Mouse (Mus musculus) right cerebral cortex, postnatal 14 days (tissue): Measurements from ENCODE around the gene Fam126a.

Source experiments
- DNase-seq: peaks from one replicate; pipeline ENCODE4 v3.0.0; 2022

Fam126a gene

DNA sequence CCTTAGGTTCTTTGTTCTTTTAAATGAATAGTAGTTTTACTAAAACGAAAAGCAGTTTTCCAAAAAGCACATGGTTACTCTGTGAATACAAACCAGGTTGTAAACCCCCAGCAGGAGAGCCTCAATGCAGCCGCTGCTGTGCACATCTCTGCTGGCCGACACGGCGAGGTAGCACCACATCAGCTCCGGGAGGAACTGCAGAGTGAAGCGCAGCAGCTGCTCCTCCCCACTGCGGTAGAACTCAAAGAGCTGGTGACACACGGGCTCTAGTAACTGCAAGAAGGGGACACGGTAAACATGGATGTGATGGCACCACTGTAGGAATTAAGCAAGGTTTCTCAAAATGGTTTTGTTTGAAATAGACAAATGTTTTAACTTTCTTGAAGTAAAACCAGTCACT lies 42.7 kb downstream of the Fam126a start:
- no peak for DNase-seq

DNA sequence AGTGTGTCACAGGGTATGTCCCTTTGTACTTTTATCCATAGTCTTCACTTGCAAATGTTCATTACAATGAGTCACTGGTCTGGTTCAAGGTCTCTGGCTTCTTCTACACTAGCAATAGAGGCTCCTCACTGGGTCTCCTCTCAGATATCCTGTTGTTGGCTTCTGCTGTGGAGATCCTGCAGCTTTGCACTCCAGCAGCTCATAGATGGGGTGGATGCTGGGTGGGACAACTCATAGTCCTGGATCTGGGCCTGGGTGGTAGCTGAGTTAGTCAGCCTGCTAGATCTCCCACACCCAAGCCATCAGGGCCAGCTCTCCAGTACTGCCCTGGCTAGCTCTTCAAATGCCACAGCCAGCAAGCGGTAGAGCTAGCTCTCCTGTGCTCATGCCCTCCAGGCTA lies 48.4 kb downstream of the Fam126a start:
- no peak for DNase-seq

DNA sequence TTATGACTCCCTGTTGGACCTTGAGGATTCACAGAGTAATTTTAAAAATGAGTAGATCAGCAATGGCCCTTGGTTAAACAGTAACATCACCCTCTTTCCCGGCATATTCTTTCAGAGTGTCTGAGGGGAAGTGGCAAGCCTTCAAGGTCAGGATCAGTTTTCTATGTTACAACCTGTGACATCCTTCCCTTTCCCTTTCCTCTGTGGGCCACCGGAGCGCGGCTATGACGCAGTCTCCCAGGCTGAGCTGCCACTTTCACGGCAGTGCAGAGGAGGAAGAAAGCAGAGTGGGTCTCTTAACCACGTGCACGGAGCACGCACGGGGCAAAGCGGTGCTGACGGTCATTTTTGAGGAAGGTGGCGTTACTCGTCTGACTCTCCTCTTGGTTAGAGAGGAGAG lies 52.0 kb downstream of the Fam126a start:
- DNase-seq, result no peak

DNA sequence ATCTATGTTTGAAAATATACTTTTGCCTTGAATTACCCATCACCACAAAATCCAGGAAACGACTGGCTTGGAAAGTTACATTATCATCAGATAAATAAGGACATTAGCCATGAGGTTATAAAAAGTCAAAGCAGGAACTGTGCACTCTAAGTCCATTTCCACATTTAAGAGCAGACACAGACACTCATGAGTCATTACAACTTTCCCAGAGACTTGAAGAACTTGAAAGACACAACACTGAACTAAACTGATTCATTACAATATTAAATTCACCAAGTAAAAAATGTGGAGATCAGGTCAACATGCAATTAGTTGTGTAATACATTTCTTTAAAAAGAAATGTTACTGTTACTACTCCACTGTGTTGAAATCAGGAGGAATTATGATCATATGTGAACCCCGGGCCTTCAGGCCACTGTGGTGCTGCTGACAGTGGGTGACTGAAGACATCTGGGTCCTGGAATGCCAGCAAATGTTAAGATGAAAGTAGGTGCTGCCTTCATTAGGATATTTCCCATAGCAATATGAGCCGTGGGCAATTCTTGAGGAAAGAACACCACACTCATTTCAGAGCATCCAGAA lies 55.4 kb downstream of the Fam126a start:
- no peak for DNase-seq

DNA sequence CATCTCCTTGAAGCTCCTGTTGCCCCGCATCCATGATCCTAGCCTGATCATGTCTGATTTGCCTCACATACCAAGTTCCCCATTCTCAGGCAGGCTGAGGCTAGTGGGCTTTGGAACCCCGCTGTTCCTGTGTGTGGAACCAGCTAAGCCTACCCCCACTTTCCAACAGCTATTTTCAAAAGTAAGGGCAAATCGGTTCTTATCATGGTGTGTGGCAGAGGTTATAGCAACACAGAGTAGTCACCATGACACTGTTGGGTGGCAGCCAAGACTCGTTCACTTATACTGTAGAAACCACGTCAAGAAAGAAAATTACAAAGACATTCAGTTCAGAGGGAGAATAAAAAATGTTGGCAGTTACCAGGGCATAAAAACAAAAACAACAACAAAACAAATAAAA lies 62.8 kb downstream of the Fam126a start:
- no peak for DNase-seq

DNA sequence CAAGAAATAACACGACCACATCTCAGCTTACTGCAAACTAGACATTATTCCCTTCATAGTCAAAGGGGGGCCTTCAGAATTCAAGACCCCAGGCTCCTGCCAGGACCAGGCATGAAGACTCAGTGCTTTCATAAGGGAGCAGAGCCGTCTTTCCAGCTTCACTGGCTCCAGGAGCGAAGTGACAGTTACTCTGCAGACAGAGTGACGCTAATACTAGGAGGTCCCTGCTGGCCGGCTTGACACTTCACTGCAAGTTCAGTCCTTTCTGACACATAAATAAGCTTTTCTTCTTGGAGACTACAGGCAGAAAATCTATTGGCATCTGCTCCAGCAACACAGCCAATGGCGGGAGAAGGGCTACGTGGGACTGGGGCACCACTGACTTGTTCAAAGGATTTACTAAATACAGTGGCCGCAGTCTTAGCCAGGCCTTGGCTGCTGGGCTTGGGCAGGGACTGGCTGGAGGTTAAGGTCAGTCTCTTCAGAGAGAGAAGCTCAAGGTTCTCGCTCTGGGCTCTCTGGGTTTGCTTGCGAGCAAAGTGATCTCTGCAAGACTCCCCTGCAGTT lies 65.8 kb downstream of the Fam126a start:
- no peak for DNase-seq

DNA sequence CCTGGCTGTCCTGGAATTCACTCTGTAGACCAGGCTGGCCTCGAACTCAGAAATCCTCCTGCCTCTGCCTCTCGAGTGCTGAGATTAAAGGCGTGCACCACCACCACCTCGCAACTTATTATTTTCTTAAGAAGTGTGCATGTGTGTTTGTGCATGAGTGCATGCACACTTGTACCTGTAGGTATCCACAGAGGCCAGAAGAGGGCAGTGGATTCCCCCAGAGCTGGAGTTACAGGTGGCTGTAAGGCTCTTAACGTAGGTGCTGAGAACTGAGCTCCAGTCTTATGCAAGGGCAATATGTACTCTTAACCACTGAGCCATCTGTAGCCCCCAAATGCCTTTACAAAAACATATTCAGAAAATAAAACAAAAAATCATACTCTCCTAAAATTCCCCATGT lies 77.4 kb downstream of the Fam126a start:
- no peak for DNase-seq

DNA sequence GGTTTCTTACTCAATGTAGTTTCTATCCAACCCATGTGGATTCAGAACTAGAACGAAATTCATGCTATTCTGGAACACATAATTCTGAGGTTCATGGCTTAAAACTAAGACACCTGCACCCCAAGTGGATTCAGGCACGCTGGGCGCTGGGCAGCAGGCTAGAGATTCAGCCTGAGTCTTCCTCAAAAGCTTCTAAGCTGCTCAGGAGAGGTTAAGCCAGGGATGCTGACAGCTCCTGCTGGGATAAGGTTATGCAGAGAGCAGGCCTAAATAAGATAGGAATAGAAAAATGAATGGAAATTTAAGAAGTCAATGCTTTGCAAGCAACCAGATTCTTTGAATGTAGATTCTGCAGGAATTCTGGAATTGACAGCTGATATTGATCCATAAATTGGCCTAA lies 82.4 kb downstream of the Fam126a start:
- DNase-seq, result no peak

DNA sequence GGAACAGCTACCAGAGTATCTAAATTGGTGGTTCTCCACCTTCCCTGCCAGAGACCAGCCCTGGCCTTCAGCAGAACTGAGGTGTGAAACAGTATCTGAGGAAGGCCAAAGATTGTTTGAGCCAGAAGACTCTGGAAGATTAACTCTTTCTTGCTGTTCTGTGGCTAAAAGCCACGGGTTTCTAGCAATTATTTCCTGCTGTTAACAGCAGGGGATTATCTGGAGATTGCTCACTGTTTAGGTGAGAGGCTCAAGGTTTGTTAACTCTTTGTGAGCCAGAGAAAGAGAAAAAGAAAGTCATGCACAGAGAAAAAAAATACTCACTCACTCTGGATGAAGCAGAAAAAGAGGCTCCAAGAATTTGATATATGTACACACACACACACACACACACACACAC lies 85.4 kb downstream of the Fam126a start:
- DNase-seq, result no peak

DNA sequence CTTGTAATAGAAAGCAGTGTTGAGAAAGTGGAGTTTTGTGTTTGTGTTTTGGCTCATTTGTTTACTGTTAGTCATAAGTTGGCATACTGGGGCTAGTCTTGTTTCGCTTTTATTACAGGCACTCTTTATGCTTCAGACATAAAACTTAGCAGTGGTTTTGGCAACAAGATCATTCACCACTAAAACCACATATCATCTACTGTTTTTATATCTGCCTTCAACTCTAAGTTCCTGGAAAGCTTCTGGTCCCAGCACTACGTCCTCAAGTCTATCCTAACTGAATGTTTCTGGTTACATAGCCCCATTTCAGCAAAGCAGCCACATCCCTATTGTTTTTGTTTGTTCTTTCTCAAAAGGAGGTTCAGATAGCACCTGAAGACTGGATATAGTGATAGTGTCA lies 87.0 kb downstream of the Fam126a start:
- no peak for DNase-seq

DNA sequence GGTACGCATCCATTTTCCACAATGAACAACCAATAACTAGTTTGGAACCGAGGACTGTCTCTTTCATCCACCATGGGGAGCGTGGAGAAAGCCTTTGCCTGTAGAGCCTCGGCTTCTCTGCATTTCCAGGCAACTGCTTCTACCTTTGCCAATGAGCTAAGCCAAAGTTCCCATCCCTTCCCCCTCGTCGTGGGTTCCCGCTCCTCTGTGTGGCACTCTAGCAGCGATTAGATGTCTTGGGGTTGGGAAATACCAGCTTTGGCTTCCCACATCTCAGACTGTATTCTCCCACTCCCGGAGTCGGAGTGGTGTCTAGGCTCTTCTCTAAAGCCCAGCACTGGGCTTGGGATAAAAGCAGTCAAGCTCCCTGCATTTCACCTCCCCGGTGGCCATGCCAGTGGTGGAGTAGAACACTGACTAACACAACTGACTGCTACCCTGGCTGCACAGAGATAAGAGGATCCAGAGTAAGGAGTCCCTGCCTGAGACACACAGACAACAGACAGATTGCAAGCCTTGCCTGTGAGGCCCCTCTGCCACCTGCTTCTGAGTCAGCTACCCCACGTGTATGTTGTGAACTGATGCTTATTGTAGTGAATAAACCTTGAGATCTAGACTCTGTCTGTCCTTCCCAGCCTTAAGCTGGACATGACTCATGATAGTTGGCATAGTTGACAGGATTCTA lies 106.9 kb downstream of the Fam126a start:
- DNase-seq, result no peak

DNA sequence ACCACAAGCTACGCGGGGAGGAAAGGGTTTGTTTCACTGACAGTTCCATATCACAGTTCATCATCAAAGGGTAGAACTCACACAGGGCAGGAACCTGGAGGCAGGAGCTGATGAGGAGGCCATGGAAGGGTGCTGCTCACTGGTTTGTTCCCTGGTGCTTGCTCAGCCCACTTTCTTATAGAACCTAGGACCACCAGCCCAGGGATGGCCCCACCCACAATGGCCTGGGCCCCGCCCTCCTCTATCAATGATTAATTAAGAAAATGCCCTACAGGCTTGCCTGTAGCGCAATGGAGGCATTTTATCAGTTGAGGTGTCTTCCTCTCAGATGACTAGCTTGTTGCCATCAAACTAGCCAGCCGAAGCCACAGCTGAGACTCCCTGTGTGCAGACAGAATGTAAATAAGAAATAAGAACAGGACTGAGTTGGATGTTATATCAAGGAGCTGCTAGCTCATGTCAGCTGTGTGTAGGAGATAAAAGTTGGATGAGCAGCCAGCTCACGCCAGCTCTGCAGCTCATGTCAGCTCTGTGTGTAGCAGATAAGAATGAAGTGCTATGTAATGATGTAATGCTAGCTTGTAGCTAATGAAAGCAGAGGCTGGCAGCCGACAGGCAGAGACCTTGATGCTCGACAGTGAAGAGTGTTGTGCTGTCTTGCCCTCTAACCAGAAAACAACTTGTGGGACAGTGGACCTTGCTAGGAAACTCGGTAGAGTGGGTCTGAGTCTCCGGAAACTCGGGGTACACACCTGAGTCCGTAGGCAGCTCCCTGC lies 107.8 kb downstream of the Fam126a start:
- DNase-seq, result no peak

DNA sequence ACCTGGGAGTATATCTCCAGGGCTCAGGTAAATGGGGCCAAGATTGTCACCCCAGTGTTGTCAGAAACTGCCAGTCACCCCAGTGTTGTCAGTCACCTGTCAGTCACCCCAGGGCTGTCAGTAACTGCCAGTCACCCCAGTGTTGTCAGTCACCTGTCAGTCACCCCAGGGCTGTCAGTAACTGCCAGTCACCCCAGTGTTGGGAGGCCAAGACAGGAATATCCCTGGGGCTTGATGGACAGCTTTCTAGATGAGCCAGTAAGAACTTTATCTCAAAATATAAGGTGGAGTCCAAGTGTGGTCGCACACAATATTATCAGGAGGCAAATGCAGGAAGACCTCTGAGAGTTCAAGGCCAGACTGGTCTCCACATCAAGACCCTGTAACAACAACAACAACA lies 109.2 kb downstream of the Fam126a start:
- DNase-seq, result no peak

DNA sequence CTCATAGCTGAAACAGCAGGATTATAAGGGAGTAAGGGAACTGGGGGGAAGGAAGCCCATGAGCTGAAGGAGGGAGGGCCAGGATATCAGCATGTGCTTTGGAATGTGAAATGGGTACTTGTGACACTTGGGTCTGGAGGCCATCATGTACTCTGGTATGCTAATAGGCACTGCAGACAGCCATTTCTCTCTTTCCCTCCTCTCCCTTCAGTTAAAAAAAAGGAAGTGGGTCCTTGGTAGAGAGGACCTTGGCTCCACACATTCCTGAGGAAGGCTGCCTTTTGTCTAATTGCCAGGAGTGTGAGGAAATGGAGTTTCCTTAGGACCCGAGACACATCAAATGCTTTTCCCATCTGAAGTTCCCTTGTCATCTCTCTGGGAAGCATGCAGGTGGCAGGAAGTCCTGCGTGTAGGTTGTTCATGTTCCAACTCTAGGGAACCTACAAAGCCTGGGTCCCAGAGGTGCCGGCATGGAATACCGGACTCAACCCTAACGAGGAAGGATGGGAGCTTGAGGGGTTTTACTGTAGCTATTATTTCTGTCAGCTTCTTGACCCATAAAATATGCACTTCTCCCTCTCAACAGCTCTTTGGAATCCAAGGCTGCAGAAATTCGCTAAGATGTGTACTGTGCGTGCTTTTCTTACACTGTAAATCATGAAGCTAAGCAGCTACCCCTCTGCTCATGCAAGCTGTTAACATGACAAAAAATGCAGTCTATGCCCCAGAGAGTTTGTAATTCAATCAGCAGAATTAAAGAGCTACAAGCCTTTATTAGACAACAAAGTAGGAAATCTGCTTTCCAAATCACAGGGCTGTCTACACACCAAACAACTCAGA lies 110.4 kb downstream of the Fam126a start:
- DNase-seq, result no peak

DNA sequence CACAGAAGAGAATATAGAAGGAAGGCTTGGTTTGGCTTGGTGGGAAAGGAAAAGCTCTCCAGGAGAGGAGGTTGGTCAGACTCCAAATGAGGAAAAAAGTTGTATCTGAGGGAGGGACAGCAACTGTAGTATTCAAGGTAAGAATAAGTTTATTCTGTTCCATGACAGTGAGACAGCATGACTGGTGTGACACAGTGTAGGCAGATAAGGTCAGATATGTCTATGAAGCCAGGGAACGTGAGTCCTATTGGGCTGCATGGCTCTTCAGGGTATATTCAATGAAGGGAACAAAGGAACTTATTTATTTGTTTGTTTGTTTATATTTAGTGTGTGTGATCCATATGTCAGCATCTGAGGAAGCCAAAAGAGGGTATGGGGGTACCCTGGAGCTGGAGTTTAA lies 113.2 kb downstream of the Fam126a start:
- DNase-seq, result no peak

DNA sequence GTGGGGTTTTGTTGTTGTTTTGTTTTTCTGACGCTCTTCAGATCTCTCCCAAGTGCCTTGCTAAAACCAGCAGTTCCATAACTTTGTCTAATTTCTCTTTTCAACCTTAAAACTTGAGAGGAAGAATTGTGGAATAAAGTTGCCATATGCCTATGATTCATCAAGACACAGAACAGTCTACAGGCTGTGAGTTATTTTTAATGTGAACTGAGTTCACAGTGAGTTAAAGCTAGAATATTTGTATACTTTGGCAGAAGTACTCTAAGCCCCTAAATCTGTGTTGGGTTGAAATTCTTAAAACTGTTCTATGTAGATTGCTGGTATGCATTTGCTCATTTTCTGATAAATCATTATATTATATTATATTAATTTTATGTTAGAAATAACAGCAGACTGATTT lies 118.9 kb downstream of the Fam126a start:
- no peak for DNase-seq

DNA sequence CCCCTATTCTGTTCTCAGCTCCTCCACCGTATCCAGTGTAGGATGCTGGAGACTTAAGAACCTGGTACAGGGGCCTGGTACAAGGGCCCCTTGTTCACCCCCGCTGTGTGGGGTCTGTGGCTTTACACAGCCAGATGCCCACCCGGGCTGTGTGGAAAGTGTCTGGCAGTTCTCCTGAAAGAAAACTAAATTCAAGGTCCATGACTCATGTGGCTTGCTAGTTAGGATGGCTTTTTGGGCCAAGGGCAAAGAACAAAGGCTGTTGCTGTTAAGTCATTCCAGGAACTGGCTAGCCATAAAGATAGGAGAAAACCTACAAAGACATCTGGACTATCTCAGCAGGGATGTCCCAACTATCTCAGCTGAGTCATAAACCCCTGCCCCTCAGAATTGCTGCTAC lies 121.2 kb downstream of the Fam126a start:
- DNase-seq, result no peak

DNA sequence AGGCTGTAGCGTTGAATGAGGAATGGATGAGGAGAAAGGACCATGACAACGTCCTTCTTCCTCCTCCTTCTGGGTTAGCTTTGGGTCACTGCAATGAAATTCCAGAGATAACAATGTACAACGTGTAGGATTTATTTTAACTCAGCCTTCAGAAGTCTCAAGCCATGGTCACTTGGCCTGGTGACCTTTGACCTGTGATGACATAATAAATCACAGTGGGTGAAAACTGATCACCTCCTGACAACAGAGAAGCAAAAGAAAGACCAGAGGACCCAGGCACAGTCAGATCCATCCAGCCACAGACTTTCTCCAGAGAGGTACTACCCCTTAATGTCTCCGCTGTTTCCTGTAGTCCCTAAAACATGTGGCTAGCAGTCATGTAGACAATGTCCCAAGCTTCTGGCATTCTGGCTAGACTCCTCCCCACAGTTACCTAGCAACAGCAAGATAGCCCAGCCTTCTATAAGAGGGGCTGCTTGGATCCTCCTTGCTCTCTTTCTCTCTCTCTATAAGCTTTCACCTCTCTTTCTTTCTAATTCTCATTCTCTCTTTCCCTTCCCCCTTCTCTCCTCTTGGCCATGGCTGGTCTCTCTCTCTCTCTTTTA lies 121.9 kb downstream of the Fam126a start:
- DNase-seq, result no peak

DNA sequence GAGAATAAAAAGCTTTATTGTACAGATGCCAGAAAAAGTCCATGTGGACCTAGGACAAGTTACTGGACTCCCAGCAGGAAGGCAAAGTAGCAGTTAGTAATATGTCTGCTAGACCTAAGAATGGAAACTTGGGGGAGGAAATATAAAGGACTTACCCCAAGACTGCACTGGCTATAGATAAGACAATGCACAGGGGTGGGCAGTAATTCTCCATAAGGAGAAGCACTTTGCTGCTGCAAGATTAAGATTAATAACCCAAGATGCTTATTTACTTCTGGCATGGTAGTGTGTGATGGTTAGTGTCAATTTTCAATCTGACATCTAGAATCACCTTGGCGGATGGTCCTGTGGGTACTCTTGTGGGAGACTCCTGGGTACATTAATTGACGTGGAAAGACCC lies 128.3 kb downstream of the Fam126a start:
- DNase-seq, result no peak

DNA sequence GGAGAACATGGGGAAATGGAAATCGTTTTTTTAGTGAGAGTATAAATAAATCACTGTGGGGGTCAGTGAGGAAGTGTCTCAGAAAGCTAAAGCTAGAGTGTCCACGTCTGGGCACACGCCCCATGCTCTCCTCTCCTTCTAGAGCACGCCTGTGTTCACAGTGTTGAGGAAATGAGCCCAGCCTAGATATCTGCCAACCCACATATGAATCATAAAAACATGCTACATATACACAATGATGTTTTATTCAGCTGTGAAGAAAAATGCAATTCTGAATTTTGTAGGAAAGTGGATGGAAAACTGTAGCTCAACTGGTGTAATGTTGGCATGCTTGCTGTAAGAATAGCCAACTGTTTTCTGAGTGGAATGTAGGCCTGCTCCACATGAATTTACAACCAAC lies 130.3 kb downstream of the Fam126a start:
- no peak for DNase-seq

DNA sequence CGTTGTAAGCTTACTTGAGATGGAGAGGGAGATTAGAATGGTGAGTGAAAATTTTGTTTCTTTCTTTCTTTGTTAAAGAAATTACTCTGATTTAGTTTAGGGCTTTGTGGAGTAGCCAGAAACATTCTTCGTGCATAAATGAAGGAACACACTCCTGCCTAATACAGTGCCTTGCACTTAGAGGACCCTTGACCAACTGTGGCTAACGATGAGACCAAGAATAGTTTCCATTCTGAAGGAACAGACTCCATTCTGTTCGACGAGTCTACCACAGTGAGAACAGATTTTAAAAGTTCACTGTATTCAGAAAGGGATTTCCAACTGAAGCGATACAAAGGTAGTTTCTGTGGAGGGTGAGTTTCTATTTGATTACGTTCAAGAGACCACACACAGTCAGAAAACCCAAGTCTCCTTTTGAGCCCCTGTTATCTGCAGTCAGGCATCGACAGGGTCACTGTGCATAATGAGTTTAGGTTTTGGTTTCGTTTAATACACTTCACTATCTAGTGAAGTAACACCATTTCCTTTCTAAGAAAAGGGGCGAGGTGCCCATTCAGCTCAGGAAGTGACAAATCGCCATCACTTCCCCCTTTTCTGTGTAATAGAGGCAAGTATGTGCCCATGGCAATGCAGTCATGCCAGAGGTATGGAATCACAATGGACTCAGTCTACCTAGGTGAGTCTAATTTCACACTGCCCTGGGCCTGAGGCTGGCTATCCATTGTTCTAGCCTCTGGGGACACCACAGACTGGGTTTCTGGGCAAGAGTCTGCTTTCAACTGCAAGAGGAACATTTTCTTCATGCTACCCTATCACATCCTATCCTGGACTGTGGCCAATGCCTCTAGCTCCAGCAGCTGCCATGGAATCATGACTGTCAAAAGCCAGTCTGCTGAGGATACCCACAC lies 136.4 kb downstream of the Fam126a start:
- DNase-seq, result no peak
